Mouse (Mus musculus) ES-Bruce4 (cell line): Measurements from ENCODE around the gene Wrnip1. TPM values are rescaled to one million over a fixed set of nuclear protein-coding genes. Genes with fewer than 3 reads are reported as not detected.

Source experiments
- H3K27ac ChIP-seq: 2 replicates; pipeline ENCODE4 v1.5.1; 2012; ENCODE audit warnings: low read length, inconsistent platforms; ENCODE audit not compliant: insufficient read depth
- H3K27me3 ChIP-seq: 2 replicates; pipeline ENCODE4 v1.6.1; 2012; ENCODE audit warnings: mild to moderate bottlenecking, low read length, inconsistent platforms; ENCODE audit not compliant: control insufficient read depth, poor library complexity, insufficient read depth, severe bottlenecking
- H3K36me3 ChIP-seq: 2 replicates; pipeline ENCODE4 v1.6.1; 2012; ENCODE audit warnings: inconsistent platforms, mild to moderate bottlenecking, low read length, moderate library complexity; ENCODE audit not compliant: control insufficient read depth, poor library complexity, insufficient read depth, severe bottlenecking
- H3K4me1 ChIP-seq: one replicate; pipeline ENCODE4 v1.8.1; 2011; ENCODE audit warnings: low read length; ENCODE audit not compliant: control insufficient read depth, insufficient read depth
- H3K4me3 ChIP-seq: 2 replicates; pipeline ENCODE4 v1.5.1; 2011; ENCODE audit warnings: low read depth, mild to moderate bottlenecking, low read length
- H3K9ac ChIP-seq: 2 replicates; pipeline ENCODE4 v1.6.1; 2012; ENCODE audit warnings: low read depth, mild to moderate bottlenecking, inconsistent platforms; ENCODE audit not compliant: poor library complexity, severe bottlenecking
- H3K9me3 ChIP-seq: replicated peaks from 2 replicates; pipeline ENCODE4 v1.6.1; 2012; ENCODE audit warnings: mild to moderate bottlenecking, low read length, inconsistent platforms; ENCODE audit not compliant: control insufficient read depth, poor library complexity, insufficient read depth, severe bottlenecking
- CTCF ChIP-seq: IDR thresholded peaks from one replicate; pipeline ENCODE4 v1.8.1; 2011; ENCODE audit warnings: low read depth, low read length
- EP300 ChIP-seq: IDR thresholded peaks from 2 replicates; pipeline ENCODE4 v1.6.1; 2011; ENCODE audit warnings: low read depth, low read length; ENCODE audit not compliant: insufficient read depth
- POLR2A ChIP-seq: IDR thresholded peaks from one replicate; pipeline ENCODE4 v1.8.1; 2011; ENCODE audit warnings: low read length; ENCODE audit not compliant: insufficient read depth
- polyA plus RNA-seq: library from polyadenylated mRNA; stranded (reverse); fragments of >200 nt; gene quantifications from 2 replicates; pipeline ENCODE4 v1.2.4, GENCODE M21; 2011; ENCODE audit warnings: low read depth; ENCODE audit not compliant: missing spikeins, insufficient read depth, insufficient read length

Wrnip1 gene
- polyA plus RNA-seq, 1 experiment = 21.5 TPM

DNA sequence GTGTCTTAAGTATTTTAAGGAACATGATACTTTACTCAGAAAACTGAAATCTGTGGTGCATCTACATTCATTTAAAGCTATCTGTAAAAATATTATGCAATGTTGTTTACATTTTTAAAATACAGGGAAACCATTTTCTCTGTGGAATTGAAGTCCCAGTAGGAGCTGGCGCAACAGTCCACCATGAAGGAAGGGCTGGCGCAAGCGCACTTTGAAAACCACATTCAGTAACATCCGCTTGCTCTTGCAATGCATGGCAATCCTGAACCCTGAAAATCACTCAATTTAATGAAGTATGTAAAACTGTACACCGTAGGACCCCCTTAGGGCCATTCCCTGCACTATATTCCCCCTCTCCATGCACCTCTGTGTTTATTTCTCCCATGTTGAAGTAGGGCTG is 32.7 kb downstream of the Wrnip1 start:
- no peak overlapping the region for H3K27ac ChIP-seq
- no peaks in the 10 kb centered on the region for H3K36me3 ChIP-seq
- no peaks in the 10 kb centered on the region for H3K27me3 ChIP-seq
- TF ChIP-seq CTCF (no peak), POLR2A (no peak), EP300 (no peak)
- H3K4me3 ChIP-seq = no peak overlapping the region
- no peaks in the 10 kb centered on the region for H3K4me1 ChIP-seq
- H3K9ac ChIP-seq = no peak overlapping the region
- H3K9me3 ChIP-seq = no peaks in the 10 kb centered on the region

DNA sequence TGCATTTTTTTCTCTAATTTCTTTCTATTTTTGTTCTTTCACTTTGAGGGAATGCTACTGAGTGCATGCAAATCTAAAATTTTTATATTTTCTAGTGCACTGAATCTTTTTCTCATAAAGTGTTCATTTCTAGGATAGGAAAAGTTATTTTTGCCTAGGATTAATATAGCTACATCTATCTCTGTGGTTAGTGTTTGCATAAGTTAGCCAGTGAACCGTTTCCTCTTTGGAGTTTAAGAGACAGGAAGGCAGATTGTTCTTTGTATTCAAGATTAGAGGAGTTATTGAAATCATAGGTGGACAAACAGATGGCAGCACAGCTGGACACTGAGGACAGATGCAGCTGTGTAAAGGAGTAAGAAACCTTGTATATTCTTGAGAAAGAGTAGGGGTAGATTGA is 37.5 kb downstream of the Wrnip1 start:
- Histone ChIP-seq H3K4me1 (no peaks in the 10 kb centered on the region), H3K4me3 (no peak overlapping the region)

DNA sequence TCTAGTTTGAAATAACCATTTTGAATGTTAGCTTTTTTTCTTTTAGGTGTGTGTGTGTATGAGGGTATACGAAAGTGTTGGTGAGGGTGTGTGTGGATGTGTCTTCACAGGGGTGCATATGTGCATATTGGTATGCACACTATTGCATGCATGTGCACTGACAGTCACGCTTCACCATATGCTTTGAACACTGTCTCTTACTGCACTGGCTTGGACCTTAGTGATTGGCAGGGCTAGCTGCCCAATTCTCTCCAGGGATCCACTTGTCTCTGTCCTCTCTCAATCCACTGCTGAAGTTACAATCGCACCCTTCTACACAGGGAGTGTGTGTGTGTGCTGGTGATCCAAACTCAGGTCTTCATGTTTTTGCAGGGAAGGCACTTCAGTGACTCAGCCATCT is 39.5 kb downstream of the Wrnip1 start:
- H3K27me3 ChIP-seq = no peaks in the 10 kb centered on the region
- H3K36me3 ChIP-seq = no peaks in the 10 kb centered on the region
- H3K9ac ChIP-seq = no peak overlapping the region
- peaks cover 6% of the 10 kb centered on the region; the same call in 1 of the 2 replicates for H3K9me3 ChIP-seq
- no peaks in the 10 kb centered on the region for H3K4me1 ChIP-seq
- H3K4me3 ChIP-seq = no peak overlapping the region
- TF ChIP-seq CTCF = no peak
- TF ChIP-seq POLR2A = no peak
- no peak for TF ChIP-seq EP300
- no peak overlapping the region for H3K27ac ChIP-seq

More for the DNA sequence above, 37.5 kb downstream of the Wrnip1 start:
- Histone ChIP-seq H3K27ac (no peak overlapping the region), H3K36me3 (no peaks in the 10 kb centered on the region), H3K9me3 (peaks cover 6% of the 10 kb centered on the region; the same call in 1 of the 2 replicates), H3K27me3 (no peaks in the 10 kb centered on the region), H3K9ac (no peak overlapping the region)
- no peak for TF ChIP-seq POLR2A

DNA sequence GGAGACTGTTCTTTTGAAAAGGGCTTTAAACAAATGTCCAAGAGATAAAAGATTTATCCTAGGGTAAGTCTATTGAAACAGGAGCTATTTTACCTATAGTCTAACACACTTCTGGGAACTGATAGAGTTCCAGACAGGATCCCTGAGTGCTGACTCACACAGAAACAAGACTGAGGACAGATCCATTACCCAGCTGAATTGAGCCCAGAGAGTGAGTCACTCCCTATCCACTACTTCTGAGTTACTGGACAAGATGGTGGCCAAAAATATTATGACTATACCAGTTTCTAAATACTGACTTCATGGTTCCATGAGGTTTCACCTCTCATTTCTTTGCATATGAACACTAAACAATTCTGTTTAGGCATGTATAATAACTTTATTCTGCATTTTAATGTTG is 44.4 kb downstream of the Wrnip1 start:
- TF ChIP-seq POLR2A = no peak
- no peak for TF ChIP-seq EP300
- TF ChIP-seq CTCF = no peak
- no peaks in the 10 kb centered on the region for H3K27me3 ChIP-seq
- no peak overlapping the region for H3K4me3 ChIP-seq
- no peak overlapping the region for H3K27ac ChIP-seq
- H3K9me3 ChIP-seq = peaks cover 6% of the 10 kb centered on the region; the same call in 1 of the 2 replicates
- H3K4me1 ChIP-seq = no peaks in the 10 kb centered on the region
- H3K9ac ChIP-seq = no peak overlapping the region
- no peaks in the 10 kb centered on the region for H3K36me3 ChIP-seq

DNA sequence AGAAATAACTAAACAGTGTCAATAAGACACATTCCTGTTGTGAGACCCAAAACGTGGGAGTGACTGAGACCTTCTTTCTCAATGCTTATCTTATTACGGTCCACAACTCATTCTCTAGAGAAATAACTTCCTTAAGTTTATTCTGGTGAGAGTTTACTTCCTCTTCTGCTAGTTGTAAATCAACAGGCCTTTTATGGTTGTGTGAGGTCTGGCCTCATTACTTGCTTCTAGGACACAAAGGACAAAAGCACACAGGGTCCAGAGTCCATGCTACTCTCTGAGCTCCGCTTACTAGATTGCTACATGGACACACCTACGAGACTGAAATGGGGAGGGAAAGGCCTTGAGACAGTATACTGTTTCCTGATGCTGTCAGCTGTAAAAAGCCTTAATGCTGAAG is 47.3 kb downstream of the Wrnip1 start:
- H3K9ac ChIP-seq = no peak overlapping the region
- no peaks in the 10 kb centered on the region for H3K9me3 ChIP-seq

DNA sequence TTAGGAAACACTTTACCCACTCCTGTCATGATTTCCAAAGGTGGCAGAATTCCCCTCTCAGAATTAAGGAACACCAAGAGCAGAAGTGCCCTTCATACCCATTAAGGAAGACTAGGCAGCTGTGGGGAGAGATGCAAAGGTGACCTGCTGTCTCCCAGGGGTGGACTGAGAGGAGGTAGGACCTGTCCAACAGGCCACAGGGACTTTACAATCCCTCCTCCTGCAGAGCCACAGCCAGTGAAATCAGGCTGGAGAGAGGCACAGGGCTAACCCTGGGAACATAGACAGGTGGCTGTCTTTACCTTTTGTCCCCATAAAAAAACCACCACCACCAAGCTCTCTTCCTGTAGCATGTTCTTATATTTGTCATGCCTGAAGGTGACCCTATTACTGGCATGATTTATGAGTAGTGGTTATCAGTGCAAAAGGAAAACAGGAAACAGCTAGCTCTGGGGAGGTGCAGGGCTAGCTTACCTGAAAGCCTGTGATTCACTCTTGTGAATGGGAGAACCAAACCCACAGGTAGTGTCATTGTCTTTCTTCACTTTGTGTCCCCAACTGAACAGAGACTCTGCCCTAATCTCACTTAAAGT is 47.8 kb downstream of the Wrnip1 start:
- TF ChIP-seq EP300 = no peak
- no peak for TF ChIP-seq CTCF
- no peak for TF ChIP-seq POLR2A
- Histone ChIP-seq H3K27ac (no peak overlapping the region), H3K9ac (no peak overlapping the region), H3K36me3 (no peaks in the 10 kb centered on the region), H3K4me1 (no peaks in the 10 kb centered on the region), H3K9me3 (no peaks in the 10 kb centered on the region), H3K4me3 (no peak overlapping the region), H3K27me3 (no peaks in the 10 kb centered on the region)

More for the DNA sequence above, 47.3 kb downstream of the Wrnip1 start:
- Histone ChIP-seq H3K27ac (no peak overlapping the region), H3K4me3 (no peak overlapping the region), H3K36me3 (no peaks in the 10 kb centered on the region), H3K27me3 (no peaks in the 10 kb centered on the region), H3K4me1 (no peaks in the 10 kb centered on the region)
- TF ChIP-seq CTCF (no peak), EP300 (no peak), POLR2A (no peak)
